In the genomic region with DNA sequence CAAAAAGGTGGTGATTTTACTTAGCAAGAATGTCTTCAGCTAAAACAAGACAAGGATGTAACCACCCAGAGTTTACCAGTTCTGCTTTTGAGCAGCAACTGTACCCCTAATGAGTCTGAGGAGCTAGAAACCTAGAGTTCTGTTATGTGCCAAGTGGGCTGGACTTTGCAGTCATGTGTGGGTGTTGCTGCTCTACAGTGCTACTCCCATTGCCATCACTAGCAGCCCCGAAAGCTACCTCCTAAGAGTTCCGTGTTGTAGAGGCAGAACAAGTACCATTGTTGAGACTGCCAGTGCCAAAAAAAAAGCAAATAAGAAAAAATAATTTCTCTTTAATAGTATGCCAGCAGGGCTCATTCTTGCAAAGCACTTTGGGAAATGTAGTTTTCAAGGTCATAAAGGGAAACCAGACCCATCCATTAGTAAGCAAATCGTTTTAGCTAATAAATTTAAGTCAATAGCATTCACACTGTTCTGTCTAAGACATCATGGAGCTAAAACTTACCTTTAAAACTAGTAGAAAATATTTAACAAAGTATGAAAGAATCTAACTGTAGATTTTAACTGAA, we compare ENCODE assay signal across 13 mouse cellular contexts. TPM values are rescaled to one million over a fixed set of nuclear protein-coding genes. Genes with fewer than 3 reads are reported as not detected.
DNase-seq lines count a peak whose midpoint lies in the region; TF ChIP-seq lines count a peak whose summit lies in the region.
"Had no signal": no experiment of that assay in that cellular context is flagged by ENCODE, and none has a peak within 500 bp of the region (broad histone marks: within the 10 kb centered on the region; RNA-seq: fewer than 3 reads in every experiment).

No protein-coding gene starts in this region.

- no peaks in the 10 kb centered on the region for H3K36me3 ChIP-seq in CH12.LX (replicated peaks in 1 of 2; ENCODE audit: control insufficient read depth in 1 of 2, insufficient read depth in 1 of 2, low read length in 1 of 2)
- H3K36me3 ChIP-seq: embryonic facial prominence, embryonic 10.5 days; limb, embryonic 15.5 days; midbrain, embryonic 12.5 days had no signal

- no peaks in the 10 kb centered on the region for H3K4me1 ChIP-seq in CH12.LX (ENCODE audit: control insufficient read depth in 1 of 2, insufficient read depth in 2 of 2)
- H3K4me1 ChIP-seq: embryonic facial prominence, embryonic 10.5 days; forebrain, embryonic 13.5 days; limb, embryonic 15.5 days; midbrain, embryonic 12.5 days had no signal

- no peaks in the 10 kb centered on the region for H3K9me3 ChIP-seq in CH12.LX (replicated peaks; ENCODE audit: low read length)
- H3K9me3 ChIP-seq: embryonic facial prominence, embryonic 10.5 days; forebrain, embryonic 13.5 days; limb, embryonic 15.5 days; midbrain, embryonic 12.5 days had no signal

- no peaks in the 10 kb centered on the region for H3K27me3 ChIP-seq in CH12.LX (replicated peaks)
- H3K27me3 ChIP-seq: forebrain, embryonic 13.5 days; limb, embryonic 15.5 days; midbrain, embryonic 12.5 days had no signal

- H3K9ac ChIP-seq in CH12.LX (ENCODE audit: insufficient read depth, low read depth) = no peak overlapping the region
- H3K9ac ChIP-seq: forebrain, embryonic 13.5 days; limb, embryonic 15.5 days; midbrain, embryonic 12.5 days had no signal

- peak; percentile 36 for DNase-seq in cerebellum, adult 9-11 months
- DNase-seq in cerebellum, postnatal 4 days (ENCODE audit: low spot score in 2 of 2) = no peak
- DNase-seq in kidney, adult 9 months = peak; percentile 47
- DNase-seq in kidney, postnatal 4 days = no peak
- DNase-seq in CH12.LX (ENCODE audit: extremely low read depth) = no peak
- peak; percentile 18 for DNase-seq in kidney, postnatal 10 days
- DNase-seq in urinary bladder, adult 2 months (ENCODE audit: low spot score) = no peak
- DNase-seq in thymus, adult 18-20 months = no peak
- DNase-seq: thymus, postnatal 14 days had no signal

- H3K4me3 ChIP-seq in CH12.LX (replicated peaks in 1 of 3; ENCODE audit: low read depth in 2 of 3, low read length in 2 of 3, poor library complexity in 1 of 3) = no peak overlapping the region
- H3K4me3 ChIP-seq: embryonic facial prominence, embryonic 10.5 days; forebrain, embryonic 13.5 days; limb, embryonic 15.5 days; midbrain, embryonic 12.5 days had no signal

- H3K79me2 ChIP-seq in CH12.LX (replicated peaks; ENCODE audit: control insufficient read depth, extremely low read depth, insufficient read depth, poor library complexity, severe bottlenecking) = no peaks in the 10 kb centered on the region

- no peak for TF ChIP-seq EP300 in CH12.LX (IDR thresholded peaks at IDR 0.05; ENCODE audit: low read length)

- TF ChIP-seq POLR2A in CH12.LX (IDR thresholded peaks at IDR 0.05; ENCODE audit: low read depth, low read length) = no peak

- in situ Hi-C loops in CH12.LX (cut with MboI; ENCODE audit: low pct_ligation_motif_present, low pct_unique_long_range_greater_than_20kb, low sequenced_read_pairs) = no loop called here

- no peak for TF ChIP-seq CTCF in CH12.LX (conservative IDR thresholded peaks at IDR 0.05 in 1 of 2, IDR thresholded peaks at IDR 0.05 in 1 of 2; ENCODE audit: low read depth in 2 of 2, low read length in 2 of 2)

- H3K4me2 ChIP-seq in CH12.LX (ENCODE audit: insufficient read depth, low read depth, poor library complexity, severe bottlenecking) = 0 out of 2 replicates have a peak overlapping the region, but pooled peaks have one; percentile 22
- H3K4me2 ChIP-seq: forebrain, embryonic 13.5 days; limb, embryonic 15.5 days; midbrain, embryonic 12.5 days had no signal

- no peak overlapping the region for H3K27ac ChIP-seq in CH12.LX (ENCODE audit: insufficient read depth, low read depth)
- H3K27ac ChIP-seq: embryonic facial prominence, embryonic 10.5 days; forebrain, embryonic 13.5 days; limb, embryonic 15.5 days; midbrain, embryonic 12.5 days had no signal

- no peak for TF ChIP-seq RAD21 in CH12.LX (IDR thresholded peaks at IDR 0.05; ENCODE audit: low read depth, low read length)

- dilution Hi-C loops in CH12.LX (cut with MboI; ENCODE audit: extremely low pct_ligation_motif_present, extremely low pct_unique_long_range_greater_than_20kb, low sequenced_read_pairs) = no loop called here

TF ChIP-seq in CH12.LX, 34 proteins besides CTCF, POLR2A, EP300 and RAD21:
- TF ChIP-seq HCFC1 (IDR thresholded peaks at IDR 0.05; ENCODE audit: low read depth, low read length) = peak; percentile 80
- TF ChIP-seq SIN3A (IDR thresholded peaks at IDR 0.05; ENCODE audit: low read length) = no peak

RNA-seq across cellular contexts. Expression of a gene that starts 21.5 kb away (rescaled TPM):
- total RNA-seq in CH12.LX (2012; rRNA removed) = 58.0 and 60.9 TPM in 2 replicates
- total RNA-seq in CH12.LX (2014; rRNA removed) = 23.2 and 24.9 TPM in 2 replicates
- 51.6 and 57.2 TPM in 2 replicates for polyA plus RNA-seq in CH12.LX (2012; ENCODE audit: insufficient read length, low read depth)
- polyA plus RNA-seq in urinary bladder, adult 2 months (2012; rRNA removed) = 12.5 and 30.9 TPM in 2 replicates

Comparison
In these comparisons a context has a peak if more than half of its experiments do, and no peak if none do; other contexts are left out.
1. DNase-seq: peak in cerebellum, adult 9-11 months (single experiment), kidney, adult 9 months (single experiment) and kidney, postnatal 10 days (single experiment); none in cerebellum, postnatal 4 days (0 of 2), kidney, postnatal 4 days (0 of 2), CH12.LX (single experiment), urinary bladder, adult 2 months (single experiment) and thymus, adult 18-20 months (0 of 2).